Mouse (Mus musculus) liver, embryonic 14.5 days (tissue): Measurements from ENCODE around the gene Olfr58. TPM values are rescaled to one million over a fixed set of nuclear protein-coding genes. Genes with fewer than 3 reads are reported as not detected.
"Not testable (repeated sequence)": the region's sequence is repeated elsewhere in the genome, so short reads cannot be mapped to it uniquely, and the experiment has no call there.

Source experiments
- ATAC-seq: fragments of 200-750 bp; cut with Nextera tagmentation; 2 replicates; pipeline ENCODE4 v1.8.0; 2017; ENCODE audit warnings: moderate number of reproducible peaks, mild to moderate bottlenecking, moderate library complexity; ENCODE audit not compliant: insufficient read depth
- DNase-seq, 3 experiments: peaks; one replicate each; pipeline ENCODE4 v3.0.0-alpha.2; 2012 to 2013; ENCODE audit warnings: low read depth in 3 of 3, low spot score in 3 of 3
- H3K27ac ChIP-seq: fragments of 300-500 bp; sonication (generic); 2 replicates; pipeline ENCODE4 v1.5.1; 2014; ENCODE audit warnings: moderate library complexity, mild to moderate bottlenecking, control low read depth, inconsistent platforms
- H3K27me3 ChIP-seq: fragments of 300-500 bp; sonication (generic); 2 replicates; pipeline ENCODE4 v1.6.1; 2014; ENCODE audit warnings: mild to moderate bottlenecking, low read length, moderate library complexity; ENCODE audit not compliant: control insufficient read depth, insufficient read depth
- H3K36me3 ChIP-seq: fragments of 300-500 bp; sonication (generic); replicated peaks from 2 replicates; pipeline ENCODE4 v1.6.1; 2014; ENCODE audit warnings: low read depth; ENCODE audit not compliant: control insufficient read depth, insufficient read depth
- H3K4me1 ChIP-seq, 2 experiments: fragments of 200-500 bp in 1 of 2; fragments of 300-500 bp in 1 of 2; sonication (generic) in 1 of 2; replicated peaks; 2 replicates each; pipeline ENCODE4 v1.6.1; 2012 to 2014; ENCODE audit warnings: antibody characterized with exemption in 1 of 2, inconsistent platforms in 1 of 2, low read length in 1 of 2; ENCODE audit not compliant: control insufficient read depth in 2 of 2, insufficient read depth in 2 of 2
- H3K4me2 ChIP-seq: fragments of 300-500 bp; sonication (generic); 2 replicates; pipeline ENCODE4 v1.6.1; 2014; ENCODE audit warnings: low read depth, mild to moderate bottlenecking, control low read depth, moderate library complexity
- H3K4me3 ChIP-seq, 2 experiments: fragments of 200-500 bp in 1 of 2; fragments of 300-500 bp in 1 of 2; sonication (generic) in 1 of 2; 2 replicates each; pipeline ENCODE4 v1.5.1; 2012 to 2014; ENCODE audit warnings: low read depth in 2 of 2, low read length in 2 of 2, mild to moderate bottlenecking in 2 of 2, control low read depth in 1 of 2, inconsistent platforms in 1 of 2, moderate library complexity in 1 of 2; ENCODE audit not compliant: insufficient read depth in 1 of 2
- H3K9ac ChIP-seq: fragments of 300-500 bp; sonication (generic); replicated peaks from 2 replicates; pipeline ENCODE4 v1.6.1; 2014; ENCODE audit warnings: mild to moderate bottlenecking, control low read depth, moderate library complexity
- H3K9me3 ChIP-seq: fragments of 300-500 bp; sonication (generic); 2 replicates; pipeline ENCODE4 v1.6.1; 2016; ENCODE audit warnings: low read length, mixed read lengths; ENCODE audit not compliant: control insufficient read depth
- CTCF ChIP-seq: IDR thresholded peaks from 2 replicates; pipeline ENCODE4 v1.5.1; 2016; ENCODE audit warnings: antibody characterized with exemption, low read depth, control low read depth
- EP300 ChIP-seq: IDR thresholded peaks from 2 replicates; pipeline ENCODE4 v1.6.1; 2016; ENCODE audit warnings: antibody characterized with exemption, low read depth
- WGBS: fragments of 180-500 bp; shearing (Covaris S2); extraction: QIAGEN DNeasy Blood & Tissue Kit; methylation state at CpG from one replicate; pipeline ENCODE4 v1.1.7; 2014; ENCODE audit not compliant: insufficient replicate concordance; 5-methylcytosine and 5-hydroxymethylcytosine counted together
- polyA plus RNA-seq, 2 experiments: library from polyadenylated mRNA; depleted of rRNA in 1 of 2; stranded (reverse) in 1 of 2; unstranded in 1 of 2; fragments of >200 nt; fragmentation: Nextera tagmentation in 1 of 2; extraction: Ambion mirVana in 1 of 2; gene quantifications; 2 replicates each; pipeline versions ENCODE4 v1.2.1 to v1.2.3; 2012 to 2014

Olfr58 gene
- polyA plus RNA-seq (2012; rRNA removed) (not detected in 2 replicates), polyA plus RNA-seq (2014; fragmentation: Nextera tagmentation; extraction: Ambion mirVana) (not detected in 2 replicates)

DNA sequence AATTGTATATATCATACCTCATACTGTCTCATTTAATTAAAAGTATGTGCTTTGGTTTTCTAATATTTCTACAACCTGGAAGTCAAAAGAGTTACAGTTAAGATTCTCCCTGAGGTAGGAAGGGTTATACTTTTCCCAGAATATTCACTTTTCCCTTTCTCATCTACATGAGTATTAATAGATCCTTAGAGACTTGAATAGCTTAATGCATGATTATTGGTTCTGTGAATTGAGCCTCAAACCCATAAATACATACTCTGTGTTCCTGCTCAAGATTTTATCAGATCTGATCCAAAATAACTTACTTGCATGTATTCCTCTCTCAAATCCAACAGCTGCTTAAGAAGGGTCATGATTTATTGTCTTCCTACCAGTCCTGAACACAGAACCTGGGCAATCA is at the start of gene Olfr58:
TSS of gene Olfr58 (plus strand) at position 301 of the 400 bp plus-strand sequence.
- no peaks in the 10 kb centered on the region for H3K4me1 ChIP-seq
- no peak within 1 kb of the TSS for H3K9ac ChIP-seq
- DNase-seq (no peak), ATAC-seq (no peak)
- no peaks in the 10 kb centered on the region for H3K9me3 ChIP-seq
- no peak for TF ChIP-seq CTCF
- no peak for TF ChIP-seq EP300
- H3K36me3 ChIP-seq, result no peaks in the 10 kb centered on the region
- no peaks in the 10 kb centered on the region for H3K27me3 ChIP-seq
- H3K27ac ChIP-seq, result no peak within 1 kb of the TSS
- H3K4me3 ChIP-seq, result no peak within 1 kb of the TSS
- no peak within 1 kb of the TSS for H3K4me2 ChIP-seq

DNA sequence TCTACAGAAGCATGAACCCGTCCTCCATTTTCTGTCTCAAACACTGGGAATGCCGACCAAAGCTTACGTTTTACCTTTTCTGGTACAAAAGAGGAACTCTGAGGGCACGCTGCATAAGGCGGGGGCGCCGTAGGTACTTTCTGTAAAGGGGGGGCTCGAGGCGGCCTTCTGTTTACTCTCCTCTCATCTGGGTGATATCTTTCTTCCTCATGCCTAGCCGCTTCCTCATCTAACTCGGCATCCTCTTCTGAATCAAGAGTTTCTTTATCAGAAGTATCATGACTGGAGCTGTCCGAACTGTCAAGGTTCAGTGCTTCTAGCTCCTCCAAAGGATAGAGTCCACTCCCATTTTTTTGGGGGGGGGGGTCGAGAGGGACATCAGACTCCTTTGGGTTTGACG is 10.9 kb upstream of the Olfr58 start:
- Histone ChIP-seq H3K9me3 (no peaks in the 10 kb centered on the region), H3K27ac (no peak overlapping the region), H3K4me1 (no peaks in the 10 kb centered on the region), H3K36me3 (no peaks in the 10 kb centered on the region), H3K27me3 (no peaks in the 10 kb centered on the region), H3K9ac (no peak overlapping the region), H3K4me2 (no peak overlapping the region), H3K4me3 (no peak overlapping the region)
- TF ChIP-seq EP300 (no peak), CTCF (no peak)
- 69% methylated on average over 14 of the region's 14 CpGs for WGBS
- DNase-seq (no peak), ATAC-seq (no peak)

DNA sequence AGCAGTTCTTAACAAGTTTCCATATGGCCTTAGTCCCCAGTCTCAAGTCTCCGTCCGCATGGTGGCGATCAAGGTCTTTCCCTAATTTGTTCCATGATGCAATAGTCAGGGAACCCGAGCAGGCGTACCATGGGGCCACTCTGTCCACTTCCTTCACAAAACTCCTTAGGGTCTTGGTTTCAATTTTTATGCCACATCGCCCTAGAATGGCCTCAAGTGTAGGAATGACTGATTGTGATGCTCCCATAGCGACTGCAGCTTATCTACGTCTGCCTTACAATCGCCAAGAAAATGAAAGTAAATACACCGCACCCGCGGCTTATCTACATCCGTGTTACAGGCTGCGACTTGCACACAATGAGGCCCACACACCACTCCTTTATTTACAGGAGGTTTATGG is 10.4 kb upstream of the Olfr58 start:
- Histone ChIP-seq H3K4me1 (no peaks in the 10 kb centered on the region), H3K9me3 (no peaks in the 10 kb centered on the region), H3K36me3 (no peaks in the 10 kb centered on the region), H3K27ac (no peak overlapping the region), H3K9ac (no peak overlapping the region), H3K4me2 (no peak overlapping the region), H3K27me3 (no peaks in the 10 kb centered on the region), H3K4me3 (no peak overlapping the region)
- 81% methylated on average over 14 of the region's 14 CpGs for whole genome bisulfite sequencing
- no peak for TF ChIP-seq EP300
- TF ChIP-seq CTCF, result no peak
- DNase-seq, result no peak
- no peak for ATAC-seq

DNA sequence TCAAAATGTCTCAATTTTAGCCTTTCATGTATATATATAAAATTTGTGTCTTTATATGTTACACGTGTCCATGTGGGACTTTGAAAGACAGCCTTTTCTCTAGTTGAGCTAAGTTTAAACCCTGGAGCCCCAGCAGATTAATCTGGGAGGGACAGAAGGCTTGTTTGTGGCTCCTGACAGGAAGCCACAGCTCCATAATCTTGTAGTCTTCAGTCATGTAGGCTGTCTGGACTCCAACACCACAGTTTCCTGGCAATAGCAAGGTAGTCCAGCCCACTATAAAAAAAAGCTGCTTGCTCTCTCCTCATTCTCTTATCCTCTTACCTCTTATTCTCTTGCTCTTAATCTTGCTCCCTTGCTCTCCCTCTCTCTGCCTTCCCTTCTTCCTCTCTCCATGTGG is 22.9 kb downstream of the Olfr58 start:
- H3K27me3 ChIP-seq, result no peaks in the 10 kb centered on the region
- no peaks in the 10 kb centered on the region for H3K9me3 ChIP-seq
- no peak overlapping the region for H3K9ac ChIP-seq
- 31% methylated on average over 1 of the region's 1 CpGs for WGBS
- no peaks in the 10 kb centered on the region for H3K4me1 ChIP-seq
- no peak for DNase-seq
- H3K27ac ChIP-seq, result no peak overlapping the region
- H3K4me2 ChIP-seq, result no peak overlapping the region
- TF ChIP-seq CTCF, result no peak
- TF ChIP-seq EP300, result no peak
- no peak for ATAC-seq
- H3K36me3 ChIP-seq, result no peaks in the 10 kb centered on the region
- H3K4me3 ChIP-seq, result no peak overlapping the region

DNA sequence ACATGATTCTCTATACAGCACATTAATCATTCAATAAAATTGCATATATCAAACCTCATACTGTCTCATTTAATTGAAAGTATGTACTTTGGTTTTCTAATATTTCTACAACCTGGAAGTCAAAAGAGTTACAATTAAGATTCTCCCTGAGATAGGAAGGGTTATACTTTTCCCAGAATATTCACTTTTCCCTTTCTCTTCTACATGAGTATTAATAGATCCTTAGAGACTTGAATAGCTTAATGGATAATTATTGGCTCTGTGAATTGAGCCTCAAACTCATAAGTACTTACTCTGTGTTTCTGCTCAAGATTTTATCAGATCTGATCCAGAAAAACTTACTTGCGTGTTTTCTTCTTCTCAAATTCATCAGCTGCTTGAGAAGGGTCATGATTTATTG is 24.5 kb downstream of the Olfr58 start, which contains the start of gene Olfr859:
TSS of gene Olfr859 (plus strand) at position 301 of the 400 bp plus-strand sequence.
- not testable (repeated sequence) for DNase-seq, H3K9me3 ChIP-seq, H3K27me3 ChIP-seq, H3K4me2 ChIP-seq, H3K4me3 ChIP-seq, H3K4me1 ChIP-seq, ATAC-seq, H3K27ac ChIP-seq, H3K9ac ChIP-seq, H3K36me3 ChIP-seq
- 35% methylated on average over 1 of the region's 1 CpGs for WGBS

Other genes with a start within 250 kb of the Olfr58 start
- gene Olfr853, start 239.2 kb upstream of the Olfr58 start, polyA plus RNA-seq (2012; rRNA removed), result not detected in 2 replicates
- not detected in 2 replicates for gene Olfr853, start 239.2 kb upstream of the Olfr58 start, polyA plus RNA-seq (2014; fragmentation: Nextera tagmentation; extraction: Ambion mirVana)
- gene Olfr854, start 212.9 kb upstream of the Olfr58 start, polyA plus RNA-seq (2012; rRNA removed), result not detected in 2 replicates
- not detected in 2 replicates for gene Olfr854, start 212.9 kb upstream of the Olfr58 start, polyA plus RNA-seq (2014; fragmentation: Nextera tagmentation; extraction: Ambion mirVana)
- gene Olfr855, start 197.7 kb upstream of the Olfr58 start, polyA plus RNA-seq (2012; rRNA removed), result not detected in 2 replicates
- gene Olfr855, start 197.7 kb upstream of the Olfr58 start, polyA plus RNA-seq (2014; fragmentation: Nextera tagmentation; extraction: Ambion mirVana), result not detected in 2 replicates
- 2.8 and 3.9 TPM in 2 replicates for gene Zfp317, start 158.2 kb upstream of the Olfr58 start, polyA plus RNA-seq (2012; rRNA removed)
- gene Zfp317, start 158.2 kb upstream of the Olfr58 start, polyA plus RNA-seq (2014; fragmentation: Nextera tagmentation; extraction: Ambion mirVana), result 5.6 and 7.5 TPM in 2 replicates
- 0.08 TPM in 1 of 2 replicates, not detected in the other for gene Olfr857, start 70.8 kb upstream of the Olfr58 start, polyA plus RNA-seq (2012; rRNA removed)
- not detected in 2 replicates for gene Olfr857, start 70.8 kb upstream of the Olfr58 start, polyA plus RNA-seq (2014; fragmentation: Nextera tagmentation; extraction: Ambion mirVana)
- gene Olfr859, start 24.6 kb downstream of the Olfr58 start, polyA plus RNA-seq (2012; rRNA removed), result not detected in 2 replicates
- gene Olfr859, start 24.6 kb downstream of the Olfr58 start, polyA plus RNA-seq (2014; fragmentation: Nextera tagmentation; extraction: Ambion mirVana), result not detected in 2 replicates
- gene Olfr860, start 69.5 kb downstream of the Olfr58 start, polyA plus RNA-seq (2012; rRNA removed), result not detected in 2 replicates
- gene Olfr860, start 69.5 kb downstream of the Olfr58 start, polyA plus RNA-seq (2014; fragmentation: Nextera tagmentation; extraction: Ambion mirVana), result not detected in 2 replicates
- gene Olfr862, start 107.7 kb downstream of the Olfr58 start, polyA plus RNA-seq (2012; rRNA removed), result not detected in 2 replicates
- not detected in 2 replicates for gene Olfr862, start 107.7 kb downstream of the Olfr58 start, polyA plus RNA-seq (2014; fragmentation: Nextera tagmentation; extraction: Ambion mirVana)
- not detected in 2 replicates for gene Olfr77, start 136.6 kb downstream of the Olfr58 start, polyA plus RNA-seq (2012; rRNA removed)
- gene Olfr77, start 136.6 kb downstream of the Olfr58 start, polyA plus RNA-seq (2014; fragmentation: Nextera tagmentation; extraction: Ambion mirVana), result 0.24 and 0.29 TPM in 2 replicates
- not detected in 2 replicates for gene Olfr866, start 247.8 kb downstream of the Olfr58 start, polyA plus RNA-seq (2012; rRNA removed)
- not detected in 2 replicates for gene Olfr866, start 247.8 kb downstream of the Olfr58 start, polyA plus RNA-seq (2014; fragmentation: Nextera tagmentation; extraction: Ambion mirVana)